Mouse (Mus musculus) liver, postnatal 0 days (tissue): ENCODE measurements around the gene Stag1. TPM values are rescaled to one million over a fixed set of nuclear protein-coding genes. Genes with fewer than 3 reads are reported as not detected.

Experiments used
- ATAC-seq: fragments of 200-750 bp; cut with Nextera tagmentation; 2 replicates; pipeline ENCODE4 v1.8.0; 2017; ENCODE audit warnings: mild to moderate bottlenecking, moderate library complexity
- DNase-seq: peaks from one replicate; pipeline ENCODE4 v3.0.0-alpha.2; 2016
- H3K27ac ChIP-seq: fragments of 300-500 bp; sonication (generic); 2 replicates; pipeline ENCODE4 v1.5.1; 2014; ENCODE audit warnings: antibody characterized with exemption, moderate library complexity, mild to moderate bottlenecking, low read depth
- H3K27me3 ChIP-seq: fragments of 300-500 bp; sonication (generic); 2 replicates; pipeline ENCODE4 v1.6.1; 2014; ENCODE audit warnings: low read length, control low read depth, mixed read lengths; ENCODE audit not compliant: insufficient read depth
- H3K36me3 ChIP-seq: fragments of 300-500 bp; sonication (generic); replicated peaks from 2 replicates; pipeline ENCODE4 v1.6.1; 2014; ENCODE audit warnings: mild to moderate bottlenecking, control low read depth, low read length, moderate library complexity, mixed read lengths; ENCODE audit not compliant: insufficient read depth
- H3K4me1 ChIP-seq: fragments of 300-500 bp; sonication (generic); 2 replicates; pipeline ENCODE4 v1.6.1; 2014; ENCODE audit warnings: antibody characterized with exemption, mild to moderate bottlenecking, control low read depth; ENCODE audit not compliant: insufficient read depth
- H3K4me2 ChIP-seq: fragments of 300-500 bp; sonication (generic); 2 replicates; pipeline ENCODE4 v1.6.1; 2014; ENCODE audit warnings: low read depth, mild to moderate bottlenecking, low read length, moderate library complexity, mixed read lengths
- H3K4me3 ChIP-seq: fragments of 300-500 bp; sonication (generic); 2 replicates; pipeline ENCODE4 v1.5.1; 2014; ENCODE audit warnings: low read depth, low read length
- H3K9ac ChIP-seq: fragments of 300-500 bp; sonication (generic); replicated peaks from 2 replicates; pipeline ENCODE4 v1.6.1; 2014; ENCODE audit warnings: mild to moderate bottlenecking, moderate library complexity
- H3K9me3 ChIP-seq: fragments of 300-500 bp; sonication (generic); 2 replicates; pipeline ENCODE4 v1.6.1; 2016; ENCODE audit warnings: mild to moderate bottlenecking, control low read depth, low read length, mixed read lengths
- CTCF ChIP-seq: sonication (generic); IDR thresholded peaks from 2 replicates; pipeline ENCODE4 v1.5.1; 2016; ENCODE audit warnings: antibody characterized with exemption, low read depth
- EP300 ChIP-seq: IDR thresholded peaks from 2 replicates; pipeline ENCODE4 v1.6.1; 2016; ENCODE audit warnings: antibody characterized with exemption, low read depth, mild to moderate bottlenecking
- WGBS: fragments of 180-500 bp; shearing (Covaris S2); extraction: QIAGEN DNeasy Blood & Tissue Kit; methylation state at CpG from one replicate; pipeline ENCODE4 v1.1.7; 2014; ENCODE audit not compliant: insufficient replicate concordance; 5-methylcytosine and 5-hydroxymethylcytosine counted together
- polyA plus RNA-seq: library from polyadenylated mRNA; unstranded; fragments of >200 nt; fragmentation: Nextera tagmentation; extraction: Ambion mirVana; gene quantifications from 2 replicates; pipeline ENCODE4 v1.2.1, GENCODE M21; 2015

The Stag1 gene
- polyA plus RNA-seq, 1 experiment from 2014 or later = 20.4 TPM

DNA sequence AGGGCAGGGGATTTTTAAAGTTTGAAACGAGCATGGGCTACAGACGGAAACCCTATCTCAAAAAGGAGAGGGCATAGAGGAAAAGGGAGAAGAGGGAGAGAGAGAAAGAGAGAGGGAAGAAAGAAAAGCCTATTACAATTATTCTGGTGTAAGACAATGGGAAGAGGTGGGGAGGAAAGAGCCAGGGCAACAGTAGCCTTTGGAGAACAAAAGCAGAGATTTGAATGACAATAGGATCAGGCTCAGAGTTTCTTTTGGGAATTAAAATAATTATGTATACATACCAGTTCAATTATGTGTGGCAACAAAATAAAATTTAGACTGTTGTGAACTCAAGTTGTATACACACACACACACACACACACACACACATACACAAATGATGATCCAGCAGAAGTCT, 43.2 kb downstream of the Stag1 start:
- H3K9ac ChIP-seq = no peak overlapping the region
- 85% methylated on average over 2 of the region's 2 CpGs for WGBS
- no peak for TF ChIP-seq CTCF
- no peak for TF ChIP-seq EP300
- H3K36me3 ChIP-seq = no peaks in the 10 kb centered on the region
- no peaks in the 10 kb centered on the region for H3K9me3 ChIP-seq
- ATAC-seq (no peak), DNase-seq (no peak)
- H3K4me3 ChIP-seq = no peak overlapping the region
- no peak overlapping the region for H3K27ac ChIP-seq
- H3K4me1 ChIP-seq = peaks cover 12% of the 10 kb centered on the region
- no peak overlapping the region for H3K4me2 ChIP-seq
- H3K27me3 ChIP-seq = no peaks in the 10 kb centered on the region

DNA sequence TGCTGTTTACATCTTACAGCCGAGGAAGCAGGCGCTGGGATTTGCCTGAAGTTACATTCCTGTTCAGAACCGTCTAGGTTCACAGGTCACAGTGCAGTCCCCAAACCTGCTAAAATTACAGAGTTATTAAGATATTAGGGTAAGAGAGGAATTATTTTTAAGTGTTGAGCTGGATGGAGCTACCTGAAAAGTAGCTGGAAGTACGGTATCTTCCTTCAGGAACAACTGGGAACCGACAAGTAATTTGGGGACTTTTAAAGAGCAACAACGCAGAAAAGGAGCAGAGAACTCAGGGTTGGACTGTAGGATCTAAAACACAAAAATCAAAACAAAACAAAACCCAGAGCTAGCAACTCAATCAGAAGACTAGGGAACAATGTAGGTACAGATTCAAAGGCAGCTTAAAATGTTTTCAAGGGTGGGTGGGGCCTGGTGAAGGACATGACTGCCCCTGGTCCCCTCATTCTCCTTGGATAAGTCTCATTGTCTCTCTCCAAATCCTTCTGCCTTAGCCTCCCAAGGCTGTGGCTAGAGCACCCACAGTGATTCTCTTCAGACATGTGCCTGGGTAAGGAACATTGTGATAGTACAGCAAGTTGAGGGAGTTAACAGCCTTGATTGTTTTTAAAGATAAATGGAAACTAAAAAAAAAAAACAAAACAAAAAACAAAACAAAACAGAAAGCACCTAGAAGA, 43.9 kb downstream of the Stag1 start:
- Histone ChIP-seq H3K27ac (peak overlapping the region; percentile 97), H3K4me3 (peak overlapping the region; percentile 83), H3K36me3 (no peaks in the 10 kb centered on the region), H3K9me3 (no peaks in the 10 kb centered on the region), H3K4me2 (peak overlapping the region; percentile 91), H3K27me3 (no peaks in the 10 kb centered on the region), H3K9ac (peak overlapping the region; percentile 83), H3K4me1 (peaks cover 15% of the 10 kb centered on the region)
- WGBS = 78% methylated on average over 6 of the region's 6 CpGs
- TF ChIP-seq CTCF (no peak), EP300 (no peak)
- DNase-seq (no peak), ATAC-seq (no peak)

DNA sequence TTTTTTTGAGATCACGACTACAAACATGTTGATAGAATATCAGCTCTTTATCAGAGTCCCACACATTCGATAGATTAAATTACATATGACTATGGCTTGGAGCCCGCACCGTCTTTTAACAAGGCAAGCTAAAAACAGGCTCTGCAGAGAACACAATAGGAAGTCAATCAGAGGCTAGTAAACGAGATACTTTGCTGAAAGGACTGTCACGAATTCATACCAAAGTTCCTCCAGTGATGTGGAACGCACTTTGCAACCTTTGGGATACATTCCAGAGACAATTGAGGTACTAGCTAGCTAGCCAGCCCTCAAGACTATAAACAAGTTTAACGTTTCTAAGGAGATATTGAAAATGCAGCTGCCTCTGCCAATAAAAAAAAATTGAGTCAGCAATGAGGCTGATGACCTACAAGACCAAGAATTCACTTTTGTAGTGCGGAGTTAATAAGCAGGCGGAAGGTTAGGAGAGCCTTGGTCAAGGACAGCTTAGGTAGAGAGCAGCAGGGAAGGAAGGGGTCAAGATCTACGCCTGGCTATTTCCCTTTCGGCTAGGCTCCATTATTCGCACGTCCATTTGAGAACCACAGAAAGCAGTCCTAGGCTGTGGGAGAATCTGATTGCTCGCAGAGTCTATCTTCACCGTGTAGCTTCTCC, 44.7 kb downstream of the Stag1 start:
- Histone ChIP-seq H3K36me3 (no peaks in the 10 kb centered on the region), H3K27ac (peak overlapping the region; percentile 97), H3K9me3 (no peaks in the 10 kb centered on the region), H3K4me3 (peak overlapping the region; percentile 83), H3K4me1 (peaks cover 19% of the 10 kb centered on the region), H3K9ac (peak overlapping the region; percentile 83), H3K27me3 (no peaks in the 10 kb centered on the region), H3K4me2 (peak overlapping the region; percentile 91)
- ATAC-seq (no peak), DNase-seq (no peak)
- TF ChIP-seq EP300 (no peak), CTCF (no peak)
- WGBS = under 1% methylated on average over 16 of the region's 16 CpGs

GRCm38 (mm10) chr9:100642840-100643697, 45.5 kb downstream of the Stag1 start:
- Histone ChIP-seq H3K9me3 (no peaks in the 10 kb centered on the region), H3K4me1 (peaks cover 19% of the 10 kb centered on the region), H3K27ac (peak overlapping the region; percentile 97), H3K4me3 (peak overlapping the region; percentile 83), H3K36me3 (no peaks in the 10 kb centered on the region), H3K9ac (peak overlapping the region; percentile 96), H3K4me2 (peak overlapping the region; percentile 91), H3K27me3 (no peaks in the 10 kb centered on the region)
- ATAC-seq (peak; percentile 93), DNase-seq (peak; percentile 99)
- under 1% methylated on average over 72 of the region's 97 CpGs for WGBS
- TF ChIP-seq EP300 = peak; percentile 48; the same call in 1 of the 2 replicates
- TF ChIP-seq CTCF = peak; percentile 98

GRCm38 (mm10) chr9:100644071-100644771, 46.6 kb downstream of the Stag1 start:
- Histone ChIP-seq H3K36me3 (no peaks in the 10 kb centered on the region), H3K4me3 (peak overlapping the region; percentile 83), H3K27ac (peak overlapping the region; percentile 97), H3K27me3 (no peaks in the 10 kb centered on the region), H3K9ac (peak overlapping the region; percentile 96), H3K4me1 (peaks cover 19% of the 10 kb centered on the region), H3K4me2 (peak overlapping the region; percentile 91), H3K9me3 (no peaks in the 10 kb centered on the region)
- DNase-seq (peak; percentile 82), ATAC-seq (peak; percentile 47)
- TF ChIP-seq EP300 (no peak), CTCF (no peak)
- under 1% methylated on average over 34 of the region's 64 CpGs for WGBS
